Mouse (Mus musculus) induced T-regulatory cell, adult 2 months (primary cell): ENCODE measurements around the gene Dcakd.
A peak's percentile ranks its signal among the peaks of the same experiment; 100 is the strongest.

Experiments
- DNase-seq: peaks from one replicate; pipeline ENCODE4 v3.0.0-alpha.2; 2012; ENCODE audit warnings: low read depth

The Dcakd gene

DNA sequence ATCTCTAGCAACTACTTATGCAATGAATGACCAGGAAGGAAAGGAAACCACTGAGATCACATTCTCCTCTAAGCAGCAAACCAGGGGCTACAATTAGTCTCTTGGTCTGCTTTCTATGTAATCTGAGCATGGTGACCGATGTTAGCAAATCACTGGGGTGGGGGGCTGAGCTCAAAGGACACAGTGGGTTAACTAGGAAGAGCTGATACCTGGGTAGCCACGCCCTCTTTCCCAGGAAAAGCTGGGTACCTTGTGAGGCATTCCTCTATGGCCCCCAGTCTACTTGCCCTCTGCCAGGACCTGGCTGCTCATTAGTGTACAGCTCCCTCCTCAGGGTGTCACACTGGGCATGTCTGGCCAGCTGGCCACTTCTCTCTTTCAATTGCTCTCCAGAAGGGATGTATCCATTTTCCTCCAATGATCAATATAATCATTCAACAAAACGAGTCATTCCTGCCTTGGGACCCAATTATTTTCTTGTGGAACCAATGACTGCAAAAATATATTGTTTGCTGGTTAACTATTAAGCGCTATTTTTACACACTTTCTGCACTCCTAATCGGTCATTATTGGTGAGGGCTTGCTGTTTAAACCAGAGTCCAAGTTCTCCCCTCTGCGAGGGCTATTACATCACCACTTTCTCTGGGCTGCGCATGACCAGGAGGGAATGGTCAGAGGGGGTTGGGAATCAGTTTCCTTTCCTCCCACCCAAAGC is 21.7 kb downstream of the Dcakd start:
- no peak for DNase-seq

DNA sequence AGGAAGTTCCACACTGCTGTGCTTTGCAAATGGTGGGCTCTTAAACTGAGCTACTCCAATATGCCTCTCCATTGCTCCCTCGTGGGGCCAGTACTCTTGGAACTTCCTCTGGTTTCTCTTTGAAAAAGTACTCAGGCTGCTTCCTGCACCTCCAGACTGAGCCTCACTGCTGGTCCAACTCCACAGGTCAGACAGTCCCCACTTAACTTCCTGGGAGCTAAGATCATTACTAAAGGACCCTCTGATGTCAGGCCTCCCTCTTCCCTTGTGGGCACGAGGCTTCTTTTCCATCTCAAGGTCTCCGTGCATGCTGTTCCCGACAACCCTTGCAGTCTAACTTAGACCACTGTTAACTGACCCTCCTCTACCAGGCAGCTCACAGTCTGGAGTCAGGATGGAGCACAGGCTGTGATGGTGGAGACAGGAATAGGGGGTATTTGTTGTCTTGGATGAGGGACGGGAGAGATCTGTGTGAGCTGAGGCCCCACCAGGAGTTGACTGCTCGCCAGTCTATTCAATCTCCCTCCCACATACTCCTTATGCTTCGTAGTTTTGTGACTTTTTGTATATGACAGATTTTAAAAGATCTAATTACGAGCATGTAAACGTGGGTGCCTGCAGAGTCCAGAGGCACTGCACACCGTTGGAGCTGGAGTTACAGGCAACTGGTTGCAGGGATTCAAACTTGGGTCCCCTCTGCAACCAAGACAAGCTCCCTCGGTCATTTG is 22.7 kb downstream of the Dcakd start:
- DNase-seq, result no peak

DNA sequence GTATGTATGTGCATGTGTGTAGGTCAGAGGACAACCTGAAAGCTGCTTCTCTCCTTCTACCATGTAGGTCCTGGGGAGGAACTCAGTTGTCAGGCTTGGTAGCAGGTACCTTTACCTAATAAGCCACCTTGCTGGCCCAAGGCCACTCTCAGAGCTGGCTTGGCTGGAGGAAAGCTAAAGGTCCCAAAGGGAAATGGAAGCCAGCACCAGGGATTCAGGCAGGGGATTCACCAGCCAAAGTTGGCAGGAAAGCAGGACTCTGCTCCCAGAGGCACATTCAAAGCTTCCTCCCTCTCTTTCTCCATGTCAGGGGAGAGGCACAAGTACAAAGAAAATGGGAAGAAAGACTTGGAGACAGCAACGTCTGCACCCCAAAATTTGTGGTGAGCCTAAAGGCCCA is 23.3 kb downstream of the Dcakd start:
- DNase-seq, result no peak

DNA sequence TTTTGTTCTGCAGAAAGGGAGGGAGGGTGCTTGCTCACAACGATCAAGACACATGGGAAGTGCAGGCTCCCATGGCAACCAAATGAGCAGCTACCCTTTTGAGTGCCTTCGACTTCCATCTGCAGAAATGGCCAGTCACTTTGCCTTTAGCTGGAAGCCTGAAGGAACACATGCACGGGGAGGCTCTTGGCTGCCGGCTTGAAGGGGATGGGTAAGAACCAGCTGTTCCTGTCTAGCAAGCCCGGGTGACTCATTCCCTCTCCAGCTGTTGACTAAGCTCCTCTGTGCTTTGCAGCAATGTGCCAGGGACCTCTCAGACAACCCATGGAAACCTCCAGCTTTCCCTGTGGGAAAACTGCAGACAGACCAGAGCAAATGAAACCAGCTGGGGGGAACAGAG is 24.9 kb downstream of the Dcakd start:
- DNase-seq, result no peak

DNA sequence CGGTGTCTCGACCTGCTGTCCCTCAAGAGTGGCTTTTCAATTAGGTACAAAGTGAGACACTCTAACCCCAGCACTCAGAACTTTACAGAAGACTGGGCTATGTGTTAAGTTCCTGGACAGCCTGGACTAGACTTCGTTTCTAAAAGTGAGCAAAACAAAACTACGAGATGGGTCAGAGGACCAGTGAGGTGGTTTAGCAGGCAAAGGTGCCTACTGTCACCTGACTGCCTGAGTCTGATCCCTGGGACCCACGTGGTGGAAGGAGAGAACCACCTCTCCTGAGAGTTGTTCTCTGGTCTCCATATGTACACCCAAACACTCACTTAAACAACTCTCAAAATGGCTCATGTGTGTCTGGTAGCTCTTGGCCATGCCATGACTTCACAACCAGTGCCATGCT is 27.1 kb downstream of the Dcakd start:
- DNase-seq, result no peak

DNA sequence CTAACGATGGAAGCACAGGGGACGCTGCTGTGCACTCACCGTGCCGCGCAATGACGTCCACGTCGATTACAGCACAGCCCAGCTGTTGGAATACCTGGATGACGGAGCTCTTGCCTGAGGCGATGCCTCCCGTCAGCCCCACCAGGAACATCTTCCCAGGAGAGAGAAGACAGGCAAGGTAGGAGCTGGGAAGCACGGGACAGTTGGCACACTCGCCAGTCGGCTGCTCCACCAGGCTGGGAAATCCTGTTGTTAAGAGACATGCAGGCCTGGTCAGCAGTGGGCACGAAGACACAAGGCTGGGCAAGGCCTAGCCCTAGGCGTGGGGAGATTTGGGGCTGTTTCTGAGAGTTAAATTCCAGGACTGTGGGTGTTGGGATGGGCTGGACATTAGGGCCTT is 28.0 kb downstream of the Dcakd start:
- DNase-seq, result no peak

DNA sequence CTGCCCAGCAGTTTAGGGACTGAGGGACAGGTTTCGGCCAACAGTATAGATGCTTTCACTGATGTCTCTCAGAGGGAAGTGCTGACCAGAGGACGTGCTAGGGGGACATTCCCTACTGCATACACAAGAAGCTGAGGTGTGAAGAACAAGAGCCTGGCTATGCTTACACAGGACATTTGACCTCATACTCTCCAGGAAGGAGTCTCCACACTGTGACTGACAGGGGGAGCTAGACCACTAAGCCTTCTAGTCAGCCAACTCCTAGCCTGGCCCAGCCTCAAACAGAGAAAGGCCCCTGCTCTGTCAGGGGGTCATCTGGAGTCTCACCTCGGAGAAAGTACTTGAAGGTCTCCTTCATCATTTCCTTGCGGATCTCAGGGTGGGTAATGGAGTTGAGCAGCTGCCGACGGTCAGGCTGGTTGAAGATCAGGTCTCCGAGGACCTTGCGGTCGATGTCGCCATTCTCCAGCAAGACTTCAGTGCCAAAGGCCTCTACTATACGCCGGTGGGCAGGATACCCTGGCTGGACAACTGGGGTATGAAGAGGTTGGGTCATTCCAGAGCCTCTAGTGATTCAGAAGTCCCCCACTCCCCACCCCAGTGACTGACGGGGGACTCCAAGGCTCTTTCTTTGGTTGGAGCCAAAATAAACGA is 28.7 kb downstream of the Dcakd start:
- no peak for DNase-seq

DNA sequence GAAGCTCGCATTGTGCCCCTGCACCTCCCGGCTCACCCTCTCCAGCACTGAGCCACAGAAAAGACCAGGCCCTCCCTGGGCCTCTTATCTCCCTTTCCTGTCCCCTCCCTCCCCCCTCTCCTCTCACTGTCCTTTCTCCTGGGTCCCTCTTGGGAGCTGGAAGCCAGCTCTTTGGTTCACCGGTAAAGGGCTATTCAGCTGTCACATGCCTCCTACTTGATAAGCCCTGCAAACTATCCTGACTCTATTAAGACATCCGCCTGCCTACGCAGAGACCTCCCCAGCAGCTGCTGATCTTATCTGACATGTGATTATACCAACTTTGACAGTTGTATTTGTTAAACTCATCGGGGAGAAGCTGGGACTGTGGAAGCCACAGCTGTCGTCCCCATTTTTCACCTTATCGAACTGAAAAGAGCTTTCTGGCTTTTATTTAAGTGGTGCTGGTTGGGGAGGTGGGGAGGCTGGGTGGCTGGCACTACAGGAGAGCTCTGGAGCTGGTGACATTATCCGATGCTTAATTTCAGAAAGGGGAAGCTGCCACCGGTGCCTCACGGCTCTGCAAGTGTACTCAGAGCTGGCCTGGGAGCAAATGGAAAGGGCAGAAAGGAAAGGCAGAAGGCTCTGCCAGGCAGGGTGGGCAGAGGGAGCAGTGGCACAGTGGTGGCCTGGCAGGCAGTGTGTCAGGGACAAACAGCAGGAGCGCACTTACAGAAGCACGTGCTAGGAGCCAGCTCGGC is 29.4 kb downstream of the Dcakd start:
- DNase-seq, result peak; percentile 21

DNA sequence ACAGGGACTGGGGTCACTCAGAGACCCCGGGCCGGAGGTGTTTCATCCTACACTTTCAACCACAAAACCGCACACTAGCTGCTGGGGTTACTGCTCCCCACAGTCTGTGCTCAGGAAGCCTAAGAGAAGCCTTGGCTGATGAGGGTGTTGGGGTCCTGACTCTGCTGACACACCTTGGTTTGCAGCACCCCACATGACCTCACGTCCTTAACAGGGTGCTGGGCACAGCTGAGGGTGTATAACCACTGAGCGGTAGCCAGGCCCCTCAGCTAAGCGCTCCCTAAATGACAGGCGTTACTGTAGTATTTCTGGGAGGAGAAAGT is 29.9 kb downstream of the Dcakd start:
- no peak for DNase-seq

DNA sequence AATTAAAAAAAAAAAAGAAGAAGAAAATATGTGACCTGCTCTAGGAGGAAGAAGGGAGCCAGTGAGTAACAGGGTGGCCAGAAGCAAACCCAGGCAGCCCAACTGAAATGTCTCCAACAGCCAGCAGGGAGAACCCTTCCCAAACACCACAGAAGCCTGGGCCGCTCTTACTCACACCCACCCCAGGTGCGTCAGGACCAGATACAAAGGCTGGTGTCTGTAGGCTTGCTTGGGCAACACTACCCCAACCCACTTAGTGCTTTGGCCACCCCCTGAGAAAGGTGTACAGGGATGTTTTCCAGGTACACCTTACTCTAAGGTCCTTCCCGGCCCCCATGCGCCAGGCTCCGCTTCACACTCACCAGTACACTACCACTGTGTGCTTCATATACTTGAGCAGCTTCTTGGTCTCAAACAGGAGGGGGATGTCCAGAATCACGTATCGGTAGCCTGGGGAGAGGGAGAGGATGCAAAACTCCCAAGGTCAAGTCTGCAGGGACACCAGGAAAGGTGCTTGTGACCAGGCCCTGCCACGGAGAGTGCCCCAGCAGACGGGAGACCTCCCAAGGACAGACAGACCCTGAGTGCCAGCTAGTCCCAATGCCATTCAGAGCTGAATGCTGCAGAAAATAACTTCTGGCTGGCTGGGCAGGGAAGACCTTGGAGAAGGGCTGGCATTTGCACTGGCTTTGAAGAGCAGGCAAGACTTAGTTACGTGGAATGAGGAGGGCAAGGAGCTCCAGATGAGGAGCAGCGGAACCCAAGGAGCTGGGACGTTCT is 31.0 kb downstream of the Dcakd start:
- no peak for DNase-seq

DNA sequence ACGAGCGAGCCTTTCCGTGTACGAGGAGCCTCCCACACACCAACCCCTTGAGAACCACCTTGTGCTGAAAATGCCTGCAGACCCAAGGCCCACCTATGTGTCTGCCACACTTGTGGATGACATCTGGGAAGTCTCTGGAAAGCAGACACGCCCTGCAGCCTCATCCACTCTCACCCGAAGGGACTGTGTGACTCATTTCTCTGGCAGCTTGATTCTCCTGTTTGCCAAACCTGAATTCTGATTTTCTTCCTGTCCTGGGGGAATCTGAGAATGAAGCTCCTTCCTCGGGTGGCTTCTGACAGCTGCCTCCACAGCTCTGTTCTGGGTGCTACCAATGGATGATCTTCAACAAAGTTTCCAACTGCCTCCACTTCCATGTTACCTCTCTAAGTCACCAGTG is 31.7 kb downstream of the Dcakd start:
- DNase-seq, result no peak

DNA sequence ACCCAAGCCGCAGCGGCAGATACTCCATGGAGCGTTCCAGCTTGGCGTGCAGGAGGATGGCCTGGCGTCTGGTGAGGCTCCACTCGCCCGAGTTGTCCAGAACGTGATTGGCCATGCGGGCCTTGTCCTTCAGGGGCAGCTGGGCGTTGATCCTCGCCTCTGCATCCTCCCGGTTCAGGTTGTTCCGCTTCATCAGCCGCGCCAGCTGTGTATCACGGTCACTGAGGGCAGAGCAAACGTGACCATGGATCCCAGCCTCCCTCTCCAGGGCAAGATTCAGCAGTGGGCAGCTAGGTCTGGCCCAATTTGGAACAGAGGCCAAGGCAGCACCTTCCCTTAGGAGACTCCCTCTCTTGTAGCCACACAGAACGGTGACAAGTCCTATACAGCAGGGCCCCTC is 33.2 kb downstream of the Dcakd start:
- no peak for DNase-seq

DNA sequence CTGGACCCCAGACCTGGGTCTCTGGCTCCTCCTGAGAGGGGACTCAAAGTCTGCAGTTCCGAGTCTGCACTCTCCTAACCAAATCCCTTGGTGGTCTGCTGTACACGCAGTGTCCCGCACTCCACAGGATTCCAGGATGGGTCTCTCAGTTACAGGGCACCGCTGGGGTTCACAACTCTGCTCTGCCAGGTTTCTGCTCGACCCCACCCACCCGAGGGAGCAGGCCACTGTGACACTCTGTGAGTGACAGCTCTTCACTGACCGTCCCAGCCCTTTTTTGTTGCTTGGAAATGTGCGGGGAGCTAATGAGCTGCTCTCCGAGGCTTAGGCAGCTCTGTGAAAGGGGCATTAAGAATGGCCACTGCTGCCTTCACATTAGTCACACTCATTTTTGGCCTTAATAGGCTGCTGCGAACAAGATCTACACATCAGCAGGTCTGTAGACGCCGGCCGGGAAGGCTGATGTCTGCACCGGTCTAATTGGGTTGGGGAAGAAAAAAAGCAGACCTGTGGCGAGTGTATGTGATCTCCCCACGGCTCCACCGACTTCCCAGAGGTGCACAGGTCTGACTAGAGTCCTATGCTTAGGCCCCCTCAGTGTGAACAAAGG is 34.6 kb downstream of the Dcakd start:
- DNase-seq, result no peak

DNA sequence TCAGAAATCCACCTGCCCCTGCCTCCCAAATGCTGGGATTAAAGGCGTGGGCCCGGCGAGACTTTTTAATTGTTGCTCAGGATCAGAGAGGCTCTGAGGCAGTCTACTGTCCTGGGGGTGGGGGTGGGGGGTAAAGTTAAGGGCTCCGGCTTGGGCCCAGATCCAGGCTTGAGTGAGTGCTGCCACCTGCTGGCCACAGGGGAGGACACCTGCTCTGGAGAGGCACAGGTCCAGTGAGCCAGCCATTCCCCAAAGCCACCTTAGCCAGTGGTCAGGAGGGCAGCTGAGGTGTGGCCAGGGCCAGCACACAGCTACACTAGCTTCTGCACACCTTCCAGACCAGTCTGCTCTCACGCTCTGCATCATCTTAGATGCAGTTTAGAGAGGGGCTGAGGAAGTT is 35.2 kb downstream of the Dcakd start:
- DNase-seq, result peak; percentile 83

DNA sequence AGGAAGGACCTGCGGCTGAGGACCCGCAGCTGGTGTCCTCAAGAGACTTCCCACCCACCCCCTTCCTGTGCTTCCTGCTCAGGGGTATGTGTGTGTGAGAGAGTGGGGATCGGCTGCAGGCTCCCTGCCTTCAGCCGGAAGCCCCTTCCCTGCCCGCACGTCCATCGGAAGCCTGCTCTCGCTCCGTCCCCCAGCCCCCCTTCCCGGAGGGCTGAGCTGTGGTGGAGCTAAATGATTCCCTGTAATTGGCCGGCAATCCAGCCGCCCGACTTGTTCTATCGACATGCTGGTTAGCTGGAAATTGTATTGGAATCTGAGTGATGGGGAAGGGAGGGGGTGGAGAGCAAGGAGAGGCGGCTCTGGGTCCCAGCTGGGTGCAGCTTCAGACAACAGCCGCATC is 36.5 kb downstream of the Dcakd start:
- DNase-seq, result no peak

DNA sequence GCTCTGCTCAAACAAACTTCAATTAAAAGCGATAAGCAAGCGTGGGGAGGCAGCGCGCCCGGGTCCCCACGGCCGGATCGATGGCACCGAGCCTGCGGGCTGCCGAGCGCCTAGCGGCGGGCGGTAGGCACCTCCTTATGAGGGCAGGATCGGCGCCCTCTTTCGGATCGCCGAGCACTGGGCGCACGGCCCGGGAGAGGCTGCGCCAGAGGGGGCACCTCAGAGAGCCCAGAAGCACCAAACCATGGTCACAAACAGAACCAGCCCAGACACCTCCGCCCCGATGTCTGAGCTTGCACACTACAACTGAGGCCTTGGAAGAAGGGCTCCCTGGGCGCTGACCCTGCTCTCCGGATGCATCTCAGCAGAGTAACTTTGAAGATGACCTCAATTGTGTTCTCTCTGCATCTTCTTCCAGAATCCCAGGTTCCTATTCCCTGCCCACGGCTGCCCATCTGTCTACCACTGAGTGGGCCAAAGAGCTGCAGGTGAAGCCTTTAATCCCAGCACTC is 37.9 kb downstream of the Dcakd start:
- DNase-seq, result peak; percentile 40

DNA sequence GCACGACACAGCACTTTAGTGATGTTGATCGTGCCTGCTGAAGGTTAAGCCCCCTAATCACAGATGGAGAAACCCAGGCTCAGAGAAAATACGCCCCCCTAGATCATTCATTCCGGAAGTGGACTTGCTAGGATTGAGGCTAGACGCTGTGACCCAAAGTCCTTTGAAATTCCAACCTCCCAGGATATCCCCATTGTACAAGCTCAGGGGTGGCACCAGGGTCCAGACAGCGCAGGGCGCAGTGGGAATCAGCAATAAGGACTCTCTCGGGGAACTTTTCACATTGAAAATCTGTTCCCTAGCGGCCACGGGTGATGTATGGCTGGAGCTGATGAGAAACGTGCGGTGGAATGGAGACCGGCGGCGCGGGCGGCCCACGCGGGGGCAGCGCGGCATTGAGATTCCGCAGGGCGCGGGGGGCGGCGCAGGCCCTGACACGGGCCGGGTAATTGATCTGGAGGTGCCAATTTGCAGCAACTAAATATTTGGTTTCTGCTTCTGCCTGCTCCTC is 38.4 kb downstream of the Dcakd start:
- no peak for DNase-seq

DNA sequence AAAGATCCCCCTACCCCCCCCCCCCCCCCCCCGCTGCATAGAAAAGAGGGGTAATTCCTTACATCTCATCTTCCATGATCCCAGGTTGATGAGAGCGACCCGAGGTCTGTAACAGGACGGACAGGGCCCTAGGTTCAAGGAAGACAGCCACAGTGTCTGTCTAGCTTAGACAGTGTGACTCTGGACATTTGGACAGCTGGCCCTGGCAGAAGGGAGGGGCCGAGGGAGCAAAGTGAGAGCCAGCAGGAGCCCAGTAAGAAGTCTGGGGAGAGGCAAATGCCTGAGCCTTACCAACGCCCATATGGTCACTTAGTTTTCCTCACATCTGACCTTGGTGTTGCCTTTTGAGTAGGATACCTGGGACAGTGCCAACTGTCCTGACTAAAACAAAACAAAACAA is 43.0 kb downstream of the Dcakd start:
- no peak for DNase-seq

DNA sequence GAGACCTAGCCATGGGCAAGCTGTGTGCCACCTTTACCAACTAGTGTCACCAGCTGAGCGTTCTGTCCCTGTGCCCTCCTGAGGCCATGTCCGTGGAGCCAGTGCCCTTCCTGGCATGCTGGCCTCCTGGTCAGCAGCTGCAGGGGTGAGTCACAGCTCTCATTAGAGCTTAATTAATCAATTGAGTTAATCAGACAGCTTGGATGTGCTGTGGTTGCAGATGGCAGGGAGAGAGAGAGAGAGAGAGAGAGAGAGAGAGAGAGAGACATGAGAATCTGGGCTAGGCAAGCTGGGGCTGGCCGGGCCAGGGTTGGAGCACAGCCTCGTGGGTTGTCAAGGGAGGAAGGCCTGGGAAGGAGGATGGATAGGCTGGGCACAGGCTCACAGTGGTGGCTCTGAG is 43.5 kb downstream of the Dcakd start:
- DNase-seq, result no peak

DNA sequence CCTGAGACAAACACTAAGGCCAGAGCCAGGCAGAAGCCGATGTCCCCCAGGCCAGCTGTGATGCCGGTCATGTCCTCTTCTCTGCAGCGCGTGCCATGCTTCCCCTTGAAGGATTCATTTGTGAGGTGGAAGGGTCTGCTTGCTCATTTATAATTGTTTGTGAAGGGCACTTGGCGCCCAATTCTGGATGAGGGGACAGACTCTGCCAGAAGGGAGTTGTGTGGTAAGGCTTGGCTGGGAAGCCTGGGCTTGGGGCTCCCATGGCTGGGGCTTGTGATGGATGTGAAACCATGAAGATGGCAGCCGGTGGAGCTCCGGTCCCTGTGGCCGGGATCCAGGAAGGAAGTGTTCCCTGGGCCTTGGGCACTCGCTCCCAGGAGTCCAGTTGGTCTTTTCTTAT is 44.0 kb downstream of the Dcakd start:
- no peak for DNase-seq
